Mouse (Mus musculus) stomach, embryonic 14.5 days (tissue): ENCODE data around the gene Olfr1537. TPM values are rescaled to one million over a fixed set of nuclear protein-coding genes. Genes with fewer than 3 reads are reported as not detected.

ENCODE experiments used
- ATAC-seq: fragments of 200-750 bp; cut with Nextera tagmentation; 2 replicates; pipeline ENCODE4 v1.8.0; 2017; ENCODE audit warnings: low read depth, moderate TSS enrichment; ENCODE audit not compliant: insufficient number of reproducible peaks, insufficient read depth, low FRiP score
- H3K27ac ChIP-seq: fragments of 300-500 bp; sonication (generic); 2 replicates; pipeline ENCODE4 v1.5.1; 2014; ENCODE audit warnings: mild to moderate bottlenecking, low read length, moderate library complexity, mixed read lengths
- H3K27me3 ChIP-seq: fragments of 300-500 bp; sonication (generic); 2 replicates; pipeline ENCODE4 v1.6.1; 2014; ENCODE audit warnings: low read length, control low read depth, mixed read lengths; ENCODE audit not compliant: control insufficient read depth, insufficient read depth
- H3K36me3 ChIP-seq: fragments of 300-500 bp; sonication (generic); 2 replicates; pipeline ENCODE4 v1.6.1; 2014; ENCODE audit warnings: mild to moderate bottlenecking, control low read depth, low read length, moderate library complexity, mixed read lengths; ENCODE audit not compliant: control insufficient read depth, insufficient read depth
- H3K4me1 ChIP-seq: fragments of 300-500 bp; sonication (generic); 2 replicates; pipeline ENCODE4 v1.6.1; 2014; ENCODE audit warnings: low read length, control low read depth, mixed read lengths; ENCODE audit not compliant: control insufficient read depth, insufficient read depth
- H3K4me2 ChIP-seq: fragments of 300-500 bp; sonication (generic); replicated peaks from 2 replicates; pipeline ENCODE4 v1.6.1; 2014; ENCODE audit warnings: low read depth, low read length, control low read depth
- H3K4me3 ChIP-seq: fragments of 300-500 bp; sonication (generic); 2 replicates; pipeline ENCODE4 v1.5.1; 2014; ENCODE audit warnings: low read depth, low read length, control low read depth
- H3K9ac ChIP-seq: fragments of 300-500 bp; sonication (generic); replicated peaks from 2 replicates; pipeline ENCODE4 v1.6.1; 2014; ENCODE audit warnings: low read depth, mild to moderate bottlenecking, control low read depth, low read length, moderate library complexity, mixed read lengths
- H3K9me3 ChIP-seq: fragments of 300-500 bp; sonication (generic); 2 replicates; pipeline ENCODE4 v1.6.1; 2016; ENCODE audit warnings: low read depth, low read length, control low read depth; ENCODE audit not compliant: control insufficient read depth
- WGBS: fragments of 180-500 bp; shearing (Covaris S2); extraction: QIAGEN DNeasy Blood & Tissue Kit; methylation state at CpG from one replicate; pipeline ENCODE4 v1.1.7; 2014; 5-methylcytosine and 5-hydroxymethylcytosine counted together
- polyA plus RNA-seq: library from polyadenylated mRNA; unstranded; fragments of >200 nt; fragmentation: Nextera tagmentation; extraction: Ambion mirVana; gene quantifications from 2 replicates; pipeline ENCODE4 v1.2.1, GENCODE M21; 2014

Gene Olfr1537
- not detected in 2 replicates for polyA plus RNA-seq

DNA sequence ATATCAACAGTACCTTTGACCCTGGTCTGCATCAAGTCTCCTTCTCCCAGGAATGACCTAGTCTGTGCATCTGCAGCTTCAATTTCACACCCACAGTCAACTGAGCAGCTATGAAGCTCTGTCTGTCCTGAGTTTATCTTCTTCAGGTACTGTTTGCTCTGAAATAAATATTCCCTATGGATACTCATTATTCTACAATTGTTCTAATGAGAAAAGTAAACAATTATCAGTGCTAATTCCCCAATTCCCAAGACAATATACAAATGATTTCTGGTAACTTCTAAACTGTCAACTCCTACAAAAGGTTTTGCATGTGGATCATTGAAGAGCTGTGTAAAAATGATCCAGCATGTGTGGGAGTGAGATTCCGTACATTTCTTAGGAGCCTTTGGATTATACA, at the start of gene Olfr1537:
Gene Olfr1537, minus strand, starts transcription at position 101 of the 400 bp plus-strand sequence.
- Histone ChIP-seq H3K4me2 (no peak within 1 kb of the TSS), H3K4me3 (no peak within 1 kb of the TSS), H3K9me3 (no peaks in the 10 kb centered on the region), H3K36me3 (no peaks in the 10 kb centered on the region), H3K4me1 (no peaks in the 10 kb centered on the region), H3K27ac (no peak within 1 kb of the TSS), H3K27me3 (no peaks in the 10 kb centered on the region), H3K9ac (no peak within 1 kb of the TSS)
- ATAC-seq, result no peak
- 71% methylated on average over 1 of the region's 1 CpGs for WGBS

DNA sequence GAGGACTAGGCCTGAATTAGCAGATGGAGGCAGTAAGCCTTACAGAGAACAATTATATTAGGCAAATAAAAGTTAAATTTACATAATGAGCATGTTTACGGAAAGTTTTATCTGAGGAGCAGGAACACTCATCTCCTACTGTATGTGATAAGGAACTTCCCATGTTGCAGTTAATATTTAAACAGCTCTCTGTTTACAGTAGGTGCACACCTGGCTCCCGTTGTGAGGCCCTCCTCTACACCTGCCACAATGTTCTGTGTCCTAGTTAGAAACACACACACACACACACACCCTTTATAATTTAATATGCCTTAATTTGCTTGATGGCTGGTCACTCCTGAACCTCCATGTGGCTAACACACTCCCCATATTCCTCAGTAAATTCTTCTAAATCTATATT, 37.3 kb upstream of the Olfr1537 start:
- no peaks in the 10 kb centered on the region for H3K9me3 ChIP-seq
- H3K4me1 ChIP-seq, result no peaks in the 10 kb centered on the region
- 59% methylated on average over 2 of the region's 2 CpGs for WGBS
- no peaks in the 10 kb centered on the region for H3K27me3 ChIP-seq
- no peak overlapping the region for H3K4me2 ChIP-seq
- H3K9ac ChIP-seq, result no peak overlapping the region
- H3K4me3 ChIP-seq, result no peak overlapping the region
- peak; percentile 67; the same call in 1 of the 2 replicates for ATAC-seq
- no peaks in the 10 kb centered on the region for H3K36me3 ChIP-seq
- no peak overlapping the region for H3K27ac ChIP-seq

DNA sequence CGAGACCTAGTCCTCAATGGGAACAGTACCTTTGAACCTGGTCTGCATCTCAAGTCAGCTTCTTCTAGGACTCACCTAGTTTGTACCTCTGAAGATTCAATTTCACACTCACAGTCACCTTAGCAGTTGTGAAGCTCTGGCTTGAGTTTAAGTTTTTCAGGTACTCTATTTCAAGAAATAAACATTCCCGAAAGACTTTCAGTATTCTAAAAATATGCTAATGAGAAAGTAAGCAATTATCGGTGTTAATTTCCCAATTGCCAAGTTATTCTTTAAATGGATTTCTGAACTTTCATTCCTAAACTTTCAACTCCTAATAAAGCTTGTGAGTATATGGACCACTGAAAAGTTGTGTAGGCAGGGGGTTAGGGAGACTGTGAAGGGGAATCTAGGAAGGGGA, 26.9 kb upstream of the Olfr1537 start, which contains the start of gene Olfr945:
Gene Olfr945, minus strand, starts transcription at position 101 of the 400 bp plus-strand sequence.
- Histone ChIP-seq H3K36me3 (no peaks in the 10 kb centered on the region), H3K27me3 (no peaks in the 10 kb centered on the region), H3K9me3 (no peaks in the 10 kb centered on the region), H3K4me1 (no peaks in the 10 kb centered on the region), H3K4me2 (no peak within 1 kb of the TSS), H3K9ac (no peak within 1 kb of the TSS), H3K27ac (no peak within 1 kb of the TSS), H3K4me3 (no peak within 1 kb of the TSS)
- WGBS, result 88% methylated on average over 3 of the region's 3 CpGs
- no peak for ATAC-seq

DNA sequence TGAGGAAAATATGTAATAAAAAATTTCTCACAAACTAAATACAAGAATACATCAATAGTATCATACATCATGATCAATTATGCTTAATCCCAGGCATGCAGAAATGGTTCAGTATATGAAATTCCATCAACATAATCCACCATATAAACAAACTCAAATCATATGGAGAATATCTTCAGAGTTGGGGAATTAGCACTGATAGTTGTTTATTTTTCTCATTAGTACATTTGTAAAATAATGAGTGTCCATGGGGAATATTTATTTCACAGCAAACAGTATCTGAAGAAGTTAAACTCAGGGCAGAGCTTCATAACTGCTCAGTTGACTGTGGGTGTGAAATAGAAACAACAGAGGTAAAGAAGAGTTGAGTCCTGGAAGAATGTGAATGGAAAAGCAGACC, 48.2 kb downstream of the Olfr1537 start, which contains the start of gene Olfr944:
Gene Olfr944, plus strand, starts transcription at position 301 of the 400 bp plus-strand sequence.
- Histone ChIP-seq H3K36me3 (no peaks in the 10 kb centered on the region), H3K4me3 (no peak within 1 kb of the TSS), H3K9ac (no peak within 1 kb of the TSS), H3K9me3 (no peaks in the 10 kb centered on the region), H3K4me1 (no peaks in the 10 kb centered on the region), H3K27me3 (no peaks in the 10 kb centered on the region), H3K4me2 (no peak within 1 kb of the TSS), H3K27ac (no peak within 1 kb of the TSS)
- ATAC-seq, result no peak

Other genes starting within 250 kb of the Olfr1537 start
- gene Olfr146, start 226.6 kb downstream of the Olfr1537 start, polyA plus RNA-seq, result not detected in 2 replicates
- gene Olfr937, start 185.0 kb downstream of the Olfr1537 start, polyA plus RNA-seq, result not detected in 2 replicates
- gene Olfr938, start 171.1 kb downstream of the Olfr1537 start, polyA plus RNA-seq, result not detected in 2 replicates
- gene Olfr27, start 121.9 kb downstream of the Olfr1537 start, polyA plus RNA-seq, result not detected in 2 replicates
- not detected in 2 replicates for gene Olfr943, start 83.7 kb downstream of the Olfr1537 start, polyA plus RNA-seq
- not detected in 2 replicates for gene Olfr944, start 48.1 kb downstream of the Olfr1537 start, polyA plus RNA-seq
- gene Olfr945, start 26.8 kb upstream of the Olfr1537 start, polyA plus RNA-seq, result not detected in 2 replicates
- not detected in 2 replicates for gene Olfr948, start 76.1 kb upstream of the Olfr1537 start, polyA plus RNA-seq
- not detected in 2 replicates for gene Olfr951, start 137.4 kb upstream of the Olfr1537 start, polyA plus RNA-seq
- not detected in 2 replicates for gene Olfr952, start 177.2 kb upstream of the Olfr1537 start, polyA plus RNA-seq
- not detected in 2 replicates for gene Olfr954, start 206.7 kb upstream of the Olfr1537 start, polyA plus RNA-seq
- not detected in 2 replicates for gene Olfr955, start 221.9 kb upstream of the Olfr1537 start, polyA plus RNA-seq
- gene Olfr44, start 244.0 kb upstream of the Olfr1537 start, polyA plus RNA-seq, result not detected in 2 replicates